Mouse (Mus musculus) adipocyte (in vitro differentiated cells): ENCODE results near the gene Bhlhb9.
"Not testable (repeated sequence)": the region's sequence is repeated elsewhere in the genome, so short reads cannot be mapped to it uniquely, and the experiment has no call there.

Source experiments
- DNase-seq: peaks from one replicate; pipeline ENCODE4 v3.0.0-alpha.2; 2016; ENCODE audit warnings: low spot score

The Bhlhb9 gene

GRCm38 (mm10) chrX:135797212-135797644 is at the start of gene Bhlhb9:
Gene Bhlhb9 (plus strand): TSS chrX:135797594.
- peak; percentile 60 for DNase-seq

- DNase-seq, result peak; percentile 80
Observed at GRCm38 (mm10) chrX:135752832-135753231, 44.6 kb upstream of the Bhlhb9 start.

DNA sequence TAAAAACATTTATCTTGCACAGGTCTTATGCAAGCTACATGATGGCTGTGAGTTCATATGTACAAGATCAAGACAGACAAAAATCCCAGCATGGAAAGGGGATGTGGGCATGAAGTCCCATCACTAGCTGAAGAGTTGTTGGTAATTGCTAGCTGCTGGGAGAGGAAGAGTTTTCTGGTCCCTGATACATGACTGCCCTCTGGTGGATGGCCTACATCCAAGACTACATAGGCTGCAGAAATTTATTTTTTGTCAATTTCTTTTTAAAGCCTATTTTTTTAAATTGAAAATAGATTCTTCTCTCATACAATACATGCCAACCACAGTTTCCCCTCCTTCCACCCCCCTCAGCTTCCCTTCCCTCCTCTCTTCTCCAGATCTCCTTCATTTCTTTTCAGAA is 35.7 kb upstream of the Bhlhb9 start:
- DNase-seq, result peak; percentile 56

DNA sequence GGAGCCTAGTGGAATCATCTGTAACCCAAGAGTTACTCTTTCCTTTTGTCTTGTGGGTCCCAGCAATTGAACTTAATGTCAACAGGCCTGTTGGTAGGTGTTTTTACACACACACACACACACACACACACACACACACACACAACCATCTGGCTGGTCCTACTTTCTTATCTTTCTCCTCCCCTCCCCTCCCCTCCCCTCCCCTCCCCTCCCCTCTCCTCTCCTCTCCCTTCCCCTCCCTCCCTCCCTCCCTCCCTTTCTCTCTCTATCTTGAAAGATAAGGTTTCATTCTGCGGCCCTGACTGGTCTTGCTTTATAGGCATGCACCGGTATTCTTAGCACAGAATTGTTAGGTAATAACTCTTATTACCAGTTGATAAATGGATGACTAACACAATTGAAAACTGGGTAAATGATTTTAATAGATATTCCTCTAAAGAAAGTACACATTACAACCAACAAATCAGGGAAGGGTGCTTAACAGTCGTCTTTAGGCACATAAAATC is 29.3 kb upstream of the Bhlhb9 start:
- DNase-seq, result no peak

GRCm38 (mm10) chrX:135768565-135768964 is 28.8 kb upstream of the Bhlhb9 start:
- DNase-seq, result no peak

- DNase-seq, result no peak
Observed at GRCm38 (mm10) chrX:135791536-135791935, 5.9 kb upstream of the Bhlhb9 start.

DNA sequence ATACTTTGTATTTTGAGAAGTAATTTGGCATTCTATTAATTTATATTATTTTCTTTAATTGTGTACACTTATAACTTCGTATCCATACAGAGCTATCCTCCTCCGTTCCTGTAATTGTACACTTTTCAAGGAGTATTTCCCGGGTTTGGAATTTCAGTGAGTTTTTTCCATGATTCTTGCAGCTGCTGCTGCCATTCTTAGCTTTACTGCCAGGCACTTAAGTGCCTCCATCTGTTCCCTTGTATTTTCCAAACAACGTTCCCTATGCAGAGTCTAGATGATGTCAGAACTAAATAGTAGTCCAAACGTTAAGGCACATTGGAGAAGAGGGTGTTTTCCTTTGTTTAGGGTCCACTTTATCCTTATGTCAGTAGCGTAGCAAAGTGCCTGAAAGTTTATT is 5.1 kb upstream of the Bhlhb9 start:
- no peak for DNase-seq

DNA sequence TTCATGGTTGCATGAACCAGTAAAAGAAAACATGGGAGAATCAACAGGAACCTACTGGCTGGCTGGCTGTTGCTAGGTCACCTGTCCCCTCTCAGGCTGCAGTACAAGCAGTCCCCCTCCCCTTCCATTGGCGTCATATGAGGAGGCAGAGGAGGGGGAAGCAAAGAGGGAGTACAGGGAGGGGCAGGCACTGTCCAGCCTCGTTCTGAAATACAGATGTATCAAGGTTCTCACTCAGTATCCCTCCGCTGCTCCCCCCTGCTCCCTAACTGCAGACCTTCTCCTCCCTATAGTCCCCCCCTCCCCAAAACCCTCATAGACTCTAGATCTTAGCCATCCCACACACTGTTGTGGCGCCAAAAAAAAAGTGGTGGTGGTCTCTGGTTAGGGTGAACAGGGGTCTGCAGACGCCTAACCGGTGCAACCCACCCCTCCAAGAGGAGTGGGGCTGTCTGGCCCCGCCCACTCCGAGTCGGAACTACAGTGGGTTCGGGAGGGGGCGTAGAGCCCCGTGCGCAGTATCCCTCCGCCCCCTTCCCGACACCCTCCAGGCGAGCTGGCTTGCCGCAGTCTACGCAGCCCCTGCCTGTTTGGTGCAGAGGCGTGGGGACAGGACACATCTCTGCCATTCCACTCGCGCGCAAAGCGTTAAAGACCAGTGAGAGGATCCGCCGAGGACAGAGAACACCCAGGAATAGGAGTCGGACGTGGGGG is 1.6 kb upstream of the Bhlhb9 start:
- not testable (repeated sequence) for DNase-seq

GRCm38 (mm10) chrX:135796305-135797211 is 836 bp upstream of the Bhlhb9 start:
- not testable (repeated sequence) for DNase-seq

DNA sequence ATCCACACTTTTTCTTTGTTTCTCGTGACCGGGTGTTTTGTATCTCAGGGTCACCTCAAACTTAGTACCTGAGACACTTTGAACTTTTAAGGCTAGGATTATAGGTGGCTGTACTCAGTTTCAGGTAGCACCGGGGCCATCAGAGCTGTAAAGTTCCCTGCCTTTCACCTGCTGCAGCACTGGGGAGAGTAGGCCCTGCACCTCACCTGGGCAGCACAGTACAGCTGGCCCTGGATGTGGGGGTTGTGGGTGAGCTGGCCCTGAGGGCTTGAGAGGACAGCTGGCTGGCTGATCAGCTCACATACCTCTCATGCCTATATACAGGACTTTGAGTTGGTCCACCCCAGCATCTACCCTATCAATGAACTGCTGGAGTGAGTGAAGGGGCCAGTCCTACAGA is 6.8 kb downstream of the Bhlhb9 start:
- DNase-seq, result no peak

DNA sequence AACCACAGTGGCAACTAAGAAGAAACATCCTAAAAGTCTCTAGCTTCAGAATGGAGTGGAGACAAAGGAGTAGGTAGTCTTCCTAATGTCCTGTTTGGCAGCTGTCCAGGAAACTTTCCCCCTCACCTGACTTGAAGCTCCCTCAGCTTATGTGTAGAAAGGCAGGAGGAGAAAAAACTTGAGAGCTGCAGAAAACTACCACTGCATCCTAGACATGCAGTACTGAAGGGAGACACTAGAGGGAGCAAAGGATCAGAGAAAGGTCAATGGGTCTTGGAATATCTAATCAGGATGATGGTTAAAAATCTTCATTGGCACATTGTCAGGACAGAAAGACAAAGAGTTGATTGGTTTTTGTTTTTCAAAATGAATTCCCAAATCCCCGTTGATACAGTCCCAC is 8.4 kb downstream of the Bhlhb9 start:
- peak; percentile 66 for DNase-seq

DNA sequence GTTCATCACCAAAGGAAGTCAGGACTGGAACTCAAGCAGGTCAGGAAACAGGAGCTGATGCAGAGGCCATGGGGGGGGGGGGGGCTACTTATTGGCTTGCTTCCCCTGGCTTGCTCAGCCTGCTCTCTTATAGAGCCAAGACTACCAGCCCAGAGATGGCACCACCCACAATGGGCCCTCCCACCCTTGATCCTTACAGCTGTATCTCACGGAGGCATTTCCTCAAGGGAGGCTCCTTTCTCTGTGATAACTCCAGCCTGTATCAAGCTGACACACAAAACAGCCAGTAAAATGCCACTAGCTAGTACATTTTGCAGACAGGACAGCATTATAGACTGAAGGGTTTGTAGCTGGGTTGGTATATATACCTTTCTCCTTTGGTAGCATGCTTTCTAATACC is 38.5 kb downstream of the Bhlhb9 start:
- DNase-seq, result not testable (repeated sequence)

- no peak for DNase-seq
Observed at GRCm38 (mm10) chrX:135837896-135838295, 40.5 kb downstream of the Bhlhb9 start.

GRCm38 (mm10) chrX:135838521-135839360 is 41.3 kb downstream of the Bhlhb9 start, which contains the start of gene Gprasp2:
Gene Gprasp2 (plus strand): TSS chrX:135839034.
- DNase-seq, result not testable (repeated sequence)

DNA sequence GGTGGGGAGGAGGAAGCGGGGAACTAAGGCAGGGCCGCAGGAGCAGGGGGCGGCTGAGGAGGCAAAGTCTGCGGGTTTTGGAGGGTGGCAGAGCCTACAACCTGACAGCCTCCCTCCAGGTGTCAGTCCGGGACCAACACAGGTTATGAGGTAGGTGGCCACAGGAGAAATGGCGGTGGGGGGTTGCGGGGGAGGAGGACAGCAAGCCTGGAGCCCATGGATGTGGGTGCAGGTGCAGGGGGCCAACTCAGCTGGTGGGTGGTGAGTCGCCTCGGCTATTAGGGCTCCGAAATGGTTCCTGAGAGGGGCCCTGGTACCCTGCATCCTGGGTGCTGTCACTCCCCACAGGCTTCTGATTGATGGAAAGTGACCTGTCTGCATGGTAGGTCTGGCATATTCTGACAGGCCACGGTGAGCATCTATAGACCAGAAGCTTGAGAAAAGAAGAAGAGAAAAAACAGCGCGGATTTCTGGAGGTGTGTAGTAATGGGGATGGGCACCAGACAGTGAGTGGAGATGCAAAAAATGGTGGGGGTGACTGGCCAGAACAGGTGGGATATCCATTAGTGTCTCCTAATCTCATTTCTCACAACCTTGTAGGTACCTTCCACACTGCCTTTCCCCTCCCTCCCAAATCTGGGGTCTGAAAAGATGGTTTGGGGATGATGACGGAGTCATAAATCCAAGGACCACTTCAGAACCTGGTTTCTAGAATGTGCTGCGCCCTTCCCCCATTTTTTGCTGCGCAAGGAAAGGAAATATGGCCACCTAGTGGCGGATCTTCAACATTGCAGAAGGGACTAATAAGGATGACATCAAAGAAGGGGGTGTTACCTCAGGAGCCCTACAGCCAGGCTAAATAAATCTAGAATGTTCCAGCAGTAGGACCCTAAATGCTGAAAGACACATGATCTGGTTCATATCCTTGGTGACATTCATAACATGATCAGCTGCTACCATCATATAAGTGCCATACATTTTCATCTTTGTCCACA is 42.3 kb downstream of the Bhlhb9 start:
- DNase-seq, result peak; percentile 29

- not testable (repeated sequence) for DNase-seq
Observed at GRCm38 (mm10) chrX:135866806-135867205, 69.4 kb downstream of the Bhlhb9 start.

GRCm38 (mm10) chrX:135876679-135877078 is 79.3 kb downstream of the Bhlhb9 start:
- DNase-seq, result no peak

DNA sequence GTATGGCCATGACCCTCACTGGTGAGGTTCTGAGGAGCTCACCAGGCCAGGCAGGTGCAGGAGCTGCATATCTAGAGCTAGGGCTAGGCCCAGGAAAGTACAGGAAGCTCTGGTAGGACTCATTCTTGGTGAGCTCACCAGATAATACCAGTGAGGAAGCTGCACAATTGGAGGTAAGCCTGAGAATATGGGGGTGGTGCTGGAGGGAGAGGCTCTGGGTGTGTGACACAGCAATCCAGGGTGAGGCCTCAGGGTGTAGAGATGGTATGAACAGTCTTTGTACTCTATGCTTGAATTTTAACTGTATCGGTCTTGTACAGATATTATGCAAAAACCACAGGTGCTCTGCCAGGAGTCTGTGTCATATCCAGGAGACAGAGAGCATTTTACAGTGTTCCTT is 82.2 kb downstream of the Bhlhb9 start:
- DNase-seq, result no peak

- peak; percentile 43 for DNase-seq
Observed at GRCm38 (mm10) chrX:135885411-135886233, 88.2 kb downstream of the Bhlhb9 start.

DNA sequence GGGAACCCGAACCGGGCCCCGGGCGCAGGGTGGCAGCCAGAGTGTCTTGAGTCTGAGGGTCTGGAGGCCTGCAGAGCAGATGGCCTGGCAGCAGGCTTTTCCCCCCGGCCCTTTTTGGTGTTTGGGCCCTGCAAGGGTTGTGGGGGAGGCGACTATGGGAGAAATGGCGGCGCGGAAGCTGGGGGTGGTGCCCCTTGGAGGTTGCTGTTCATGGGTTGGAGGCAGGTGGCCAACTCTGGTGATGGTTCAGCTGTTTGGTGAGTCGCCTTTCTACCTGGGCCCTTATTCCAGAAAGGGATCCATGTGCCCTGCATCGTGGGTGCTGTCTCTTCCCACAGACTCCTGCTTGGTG is 88.8 kb downstream of the Bhlhb9 start:
- DNase-seq, result peak; percentile 52
